Mouse (Mus musculus) kidney, embryonic 15.5 days (tissue): ENCODE results near the gene Farp1. TPM values are rescaled to one million over a fixed set of nuclear protein-coding genes. Genes with fewer than 3 reads are reported as not detected.

Experiments used
- ATAC-seq: fragments of 200-750 bp; cut with Nextera tagmentation; replicated peaks from 2 replicates; pipeline ENCODE4 v1.8.0; 2017; ENCODE audit warnings: moderate TSS enrichment; ENCODE audit not compliant: low FRiP score
- H3K27ac ChIP-seq: fragments of 300-500 bp; sonication (generic); 2 replicates; pipeline ENCODE4 v1.5.1; 2015; ENCODE audit warnings: mild to moderate bottlenecking, inconsistent platforms
- H3K27me3 ChIP-seq: fragments of 300-500 bp; sonication (generic); 2 replicates; pipeline ENCODE4 v1.6.1; 2015; ENCODE audit warnings: inconsistent platforms
- H3K36me3 ChIP-seq: fragments of 300-500 bp; sonication (generic); 2 replicates; pipeline ENCODE4 v1.6.1; 2015; ENCODE audit warnings: inconsistent platforms
- H3K4me1 ChIP-seq: fragments of 300-500 bp; sonication (generic); 2 replicates; pipeline ENCODE4 v1.6.1; 2015; ENCODE audit warnings: inconsistent platforms
- H3K4me2 ChIP-seq: fragments of 300-500 bp; sonication (generic); 2 replicates; pipeline ENCODE4 v1.6.1; 2015; ENCODE audit warnings: moderate library complexity, mild to moderate bottlenecking, inconsistent platforms
- H3K4me3 ChIP-seq: fragments of 300-500 bp; sonication (generic); replicated peaks from 2 replicates; pipeline ENCODE4 v1.5.1; 2015; ENCODE audit warnings: mild to moderate bottlenecking, inconsistent platforms
- H3K9ac ChIP-seq: fragments of 300-500 bp; sonication (generic); 2 replicates; pipeline ENCODE4 v1.6.1; 2015; ENCODE audit warnings: mild to moderate bottlenecking, inconsistent platforms
- H3K9me3 ChIP-seq: fragments of 300-500 bp; sonication (generic); replicated peaks from 2 replicates; pipeline ENCODE4 v1.6.1; 2016; ENCODE audit warnings: inconsistent platforms
- WGBS: fragments of 180-500 bp; shearing (Covaris S2); methylation state at CpG from one replicate; pipeline ENCODE4 v1.1.7; 2015; ENCODE audit warnings: mixed read lengths; 5-methylcytosine and 5-hydroxymethylcytosine counted together
- polyA plus RNA-seq: library from polyadenylated mRNA; unstranded; fragments of >200 nt; fragmentation: Nextera tagmentation; extraction: Ambion mirVana; gene quantifications from 2 replicates; pipeline ENCODE4 v1.2.1, GENCODE M21; 2015

Farp1 gene
- polyA plus RNA-seq, 1 experiment from 2014 or later, result 35.8 TPM

DNA sequence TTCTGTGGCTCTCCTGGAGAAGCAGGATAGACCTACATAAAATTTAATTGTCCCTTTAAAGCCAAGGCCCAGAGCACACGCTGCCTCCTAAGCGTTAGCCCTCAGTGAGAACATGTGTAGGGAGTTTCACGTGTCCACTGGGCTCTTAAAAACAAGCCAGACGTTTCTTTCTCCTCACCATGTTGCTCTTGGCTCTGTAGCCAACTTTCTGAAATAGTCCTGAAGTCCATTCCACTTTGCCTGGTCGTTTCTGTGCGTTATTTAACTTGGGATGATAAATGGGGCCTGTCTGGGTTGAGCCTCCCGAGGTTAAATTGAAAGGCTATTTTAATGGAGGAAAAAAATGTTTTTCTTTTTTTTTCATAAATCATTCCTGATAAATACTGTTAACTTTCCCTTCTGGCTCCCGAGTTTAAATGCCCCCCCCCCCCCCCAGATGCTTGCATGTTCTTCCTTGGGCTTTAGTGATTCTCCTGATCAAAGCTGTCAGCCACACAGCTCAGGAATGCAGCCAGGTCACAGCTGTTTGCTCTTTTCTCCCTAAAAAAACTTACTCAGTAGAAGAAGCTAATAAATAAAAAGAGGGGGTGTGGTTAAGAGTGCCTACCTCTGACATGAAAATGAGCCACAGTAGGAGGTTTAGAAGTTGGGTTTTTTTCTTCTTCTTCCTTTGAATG, 73.6 kb downstream of the Farp1 start:
- no peaks in the 10 kb centered on the region for H3K27me3 ChIP-seq
- ATAC-seq, result peak; percentile 80
- no peak overlapping the region for H3K9ac ChIP-seq
- WGBS, result 7% methylated on average over 8 of the region's 8 CpGs
- H3K4me1 ChIP-seq, result peaks cover 88% of the 10 kb centered on the region
- peak overlapping the region; percentile 36 for H3K4me2 ChIP-seq
- no peak overlapping the region for H3K4me3 ChIP-seq
- H3K36me3 ChIP-seq, result peaks cover 4% of the 10 kb centered on the region; the same call in 1 of the 2 replicates
- no peaks in the 10 kb centered on the region for H3K9me3 ChIP-seq
- H3K27ac ChIP-seq, result peak overlapping the region; percentile 93

GRCm38 (mm10) chr14:121109116-121109504, 74.1 kb downstream of the Farp1 start:
- H3K9me3 ChIP-seq, result no peaks in the 10 kb centered on the region
- no peak; the same call in 1 of the 2 replicates for ATAC-seq
- peaks cover 88% of the 10 kb centered on the region for H3K4me1 ChIP-seq
- 19% methylated on average over 9 of the region's 9 CpGs for WGBS
- no peak overlapping the region for H3K4me3 ChIP-seq
- no peaks in the 10 kb centered on the region for H3K27me3 ChIP-seq
- H3K36me3 ChIP-seq, result peaks cover 4% of the 10 kb centered on the region; the same call in 1 of the 2 replicates
- H3K4me2 ChIP-seq, result peak overlapping the region; percentile 36
- H3K9ac ChIP-seq, result no peak overlapping the region
- peak overlapping the region; percentile 93 for H3K27ac ChIP-seq

DNA sequence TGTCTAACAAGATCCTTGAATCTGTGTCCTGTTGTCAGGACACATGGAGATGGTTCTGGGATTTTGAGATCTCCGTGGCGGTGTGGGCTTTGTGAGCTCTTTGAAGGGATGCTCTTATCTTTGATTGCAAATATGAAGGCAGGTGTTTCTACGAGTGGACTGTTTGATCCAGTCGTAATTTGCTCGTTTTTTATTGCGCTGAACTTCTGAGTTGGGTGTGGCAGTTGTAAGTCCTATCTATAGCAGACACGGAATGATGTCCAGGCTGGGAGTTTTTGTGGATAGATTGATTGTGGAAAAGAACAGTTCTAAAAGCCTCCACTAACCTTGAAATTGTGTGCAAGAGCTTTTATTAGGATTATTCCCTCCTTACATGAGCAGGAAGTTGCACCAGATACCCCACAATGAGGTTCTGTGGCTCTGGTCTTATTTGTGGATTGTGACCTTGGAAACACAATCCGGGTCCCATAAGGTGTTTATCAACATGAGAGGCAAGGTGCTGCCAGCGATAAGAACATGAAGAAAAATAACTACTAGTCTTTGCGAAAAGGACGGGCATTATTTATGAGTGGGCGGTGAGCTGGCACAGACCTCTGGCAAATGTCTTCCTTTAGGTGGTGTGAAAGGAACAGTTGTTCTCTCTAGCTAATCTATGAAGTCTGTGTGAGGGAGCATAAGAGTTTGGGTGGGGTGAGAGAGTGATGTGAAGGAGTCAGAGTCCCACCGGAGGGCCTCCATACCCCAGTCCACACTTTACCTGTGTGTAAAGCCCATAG, 75.7 kb downstream of the Farp1 start:
- no peak overlapping the region for H3K4me2 ChIP-seq
- H3K27me3 ChIP-seq, result no peaks in the 10 kb centered on the region
- no peak overlapping the region for H3K4me3 ChIP-seq
- no peak overlapping the region for H3K9ac ChIP-seq
- ATAC-seq, result no peak
- peaks cover 13% of the 10 kb centered on the region; the same call in 1 of the 2 replicates for H3K36me3 ChIP-seq
- H3K9me3 ChIP-seq, result no peaks in the 10 kb centered on the region
- 66% methylated on average over 13 of the region's 13 CpGs for WGBS
- peak overlapping the region; percentile 37; the same call in 1 of the 2 replicates for H3K27ac ChIP-seq
- H3K4me1 ChIP-seq, result peaks cover 77% of the 10 kb centered on the region

DNA sequence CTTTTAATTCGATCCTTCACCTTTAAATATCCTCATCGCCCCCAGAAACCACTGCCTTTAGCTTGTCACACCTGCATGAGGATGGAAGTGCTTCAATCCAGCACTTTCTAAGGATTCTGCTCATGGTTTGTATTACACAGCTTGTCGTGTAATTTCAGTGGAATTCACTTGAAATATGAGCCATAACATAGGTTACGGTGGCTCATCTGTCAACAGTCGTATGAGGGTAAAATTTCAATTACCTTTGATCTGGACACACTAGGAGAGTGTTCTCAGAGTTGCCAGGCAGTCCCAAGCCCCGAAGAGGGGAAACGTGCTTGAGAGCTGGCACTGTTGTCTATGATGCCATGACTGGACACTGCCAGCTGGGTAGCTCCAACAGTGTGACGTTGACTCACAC, 77.1 kb downstream of the Farp1 start:
- ATAC-seq, result no peak
- H3K4me2 ChIP-seq, result no peak overlapping the region
- H3K9me3 ChIP-seq, result no peaks in the 10 kb centered on the region
- H3K27ac ChIP-seq, result no peak overlapping the region
- H3K27me3 ChIP-seq, result no peaks in the 10 kb centered on the region
- WGBS, result 59% methylated on average over 8 of the region's 8 CpGs
- peaks cover 74% of the 10 kb centered on the region for H3K4me1 ChIP-seq
- no peak overlapping the region for H3K4me3 ChIP-seq
- no peak overlapping the region for H3K9ac ChIP-seq
- H3K36me3 ChIP-seq, result peaks cover 16% of the 10 kb centered on the region; the same call in 1 of the 2 replicates

DNA sequence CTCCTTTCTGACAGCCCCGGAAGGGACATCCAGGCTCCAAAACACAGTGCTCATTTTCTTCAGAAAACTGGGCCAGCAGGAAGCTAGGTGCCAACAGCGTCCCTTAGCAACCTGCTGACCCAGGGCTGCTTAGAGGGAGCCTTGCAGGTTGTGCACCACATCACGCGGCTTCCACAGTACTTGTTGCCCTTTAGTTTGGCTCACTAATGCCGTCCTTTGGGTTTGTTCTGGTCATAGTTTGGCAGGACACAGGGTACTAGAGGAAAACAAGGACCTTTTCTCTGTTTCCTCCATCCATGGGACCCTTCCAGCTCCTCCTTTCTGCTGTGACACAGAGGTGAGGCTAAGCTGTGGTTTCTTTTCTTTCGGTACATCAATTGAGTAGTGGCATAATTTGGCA, 78.8 kb downstream of the Farp1 start:
- Histone ChIP-seq H3K27me3 (no peaks in the 10 kb centered on the region), H3K4me3 (no peak overlapping the region), H3K36me3 (peaks cover 19% of the 10 kb centered on the region; the same call in 1 of the 2 replicates), H3K9me3 (no peaks in the 10 kb centered on the region), H3K4me2 (no peak overlapping the region), H3K27ac (no peak overlapping the region), H3K4me1 (peaks cover 74% of the 10 kb centered on the region), H3K9ac (no peak overlapping the region)
- 84% methylated on average over 6 of the region's 6 CpGs for WGBS
- no peak for ATAC-seq

DNA sequence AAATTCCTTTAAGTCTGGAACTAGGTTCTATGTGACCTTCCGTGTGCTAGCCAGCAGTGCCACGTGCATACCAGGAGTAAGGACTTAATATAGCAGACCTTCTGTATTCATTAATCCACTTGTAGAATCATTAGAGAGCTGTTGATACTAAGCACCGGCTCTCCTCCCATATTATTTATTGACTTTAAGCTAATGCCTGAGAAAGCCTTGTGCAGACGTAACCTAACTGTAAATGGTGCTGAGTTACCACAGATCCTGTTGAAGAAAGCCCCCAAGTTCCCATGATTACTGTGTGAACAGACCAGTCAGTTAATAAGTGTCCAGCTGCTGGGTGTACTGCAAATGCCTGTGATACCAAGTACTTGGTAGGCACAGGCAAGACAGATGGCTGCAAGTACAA, 81.7 kb downstream of the Farp1 start:
- H3K36me3 ChIP-seq, result peaks cover 30% of the 10 kb centered on the region; the same call in 1 of the 2 replicates
- WGBS, result 61% methylated on average over 4 of the region's 4 CpGs
- H3K4me2 ChIP-seq, result no peak overlapping the region
- H3K27ac ChIP-seq, result peak overlapping the region; percentile 71
- no peaks in the 10 kb centered on the region for H3K27me3 ChIP-seq
- no peak overlapping the region for H3K9ac ChIP-seq
- ATAC-seq, result peak; percentile 83
- no peaks in the 10 kb centered on the region for H3K9me3 ChIP-seq
- H3K4me1 ChIP-seq, result peaks cover 71% of the 10 kb centered on the region
- H3K4me3 ChIP-seq, result no peak overlapping the region

- Histone ChIP-seq H3K4me3 (no peak overlapping the region), H3K9me3 (no peaks in the 10 kb centered on the region), H3K9ac (no peak overlapping the region), H3K36me3 (peaks cover 26% of the 10 kb centered on the region; the same call in 1 of the 2 replicates), H3K4me1 (peaks cover 77% of the 10 kb centered on the region), H3K4me2 (no peak overlapping the region), H3K27me3 (no peaks in the 10 kb centered on the region), H3K27ac (0 out of 2 replicates have a peak overlapping the region, but pooled peaks have one; percentile 22)
- WGBS, result 77% methylated on average over 7 of the region's 7 CpGs
- ATAC-seq, result no peak
These were observed 83.9 kb downstream of the Farp1 start for GRCm38 (mm10) chr14:121118860-121119259.

GRCm38 (mm10) chr14:121121664-121122063, 86.7 kb downstream of the Farp1 start:
- H3K27ac ChIP-seq, result peak overlapping the region; percentile 25
- peaks cover 85% of the 10 kb centered on the region for H3K4me1 ChIP-seq
- no peaks in the 10 kb centered on the region for H3K27me3 ChIP-seq
- 37% methylated on average over 3 of the region's 3 CpGs for WGBS
- 0 out of 2 replicates have a peak, but pooled peaks cover 14% of the 10 kb centered on the region for H3K36me3 ChIP-seq
- H3K4me2 ChIP-seq, result no peak overlapping the region
- H3K9ac ChIP-seq, result no peak overlapping the region
- no peak for ATAC-seq
- H3K4me3 ChIP-seq, result no peak overlapping the region
- H3K9me3 ChIP-seq, result no peaks in the 10 kb centered on the region

GRCm38 (mm10) chr14:121122852-121123251, 87.9 kb downstream of the Farp1 start:
- H3K9me3 ChIP-seq, result no peaks in the 10 kb centered on the region
- no peak overlapping the region for H3K9ac ChIP-seq
- H3K4me2 ChIP-seq, result no peak overlapping the region
- no peaks in the 10 kb centered on the region for H3K27me3 ChIP-seq
- H3K4me1 ChIP-seq, result peaks cover 85% of the 10 kb centered on the region
- H3K4me3 ChIP-seq, result no peak overlapping the region
- no peak for ATAC-seq
- peak overlapping the region; percentile 3; the same call in 1 of the 2 replicates for H3K27ac ChIP-seq
- peaks cover 19% of the 10 kb centered on the region; the same call in 1 of the 2 replicates for H3K36me3 ChIP-seq
- whole genome bisulfite sequencing, result 23% methylated on average over 2 of the region's 2 CpGs

DNA sequence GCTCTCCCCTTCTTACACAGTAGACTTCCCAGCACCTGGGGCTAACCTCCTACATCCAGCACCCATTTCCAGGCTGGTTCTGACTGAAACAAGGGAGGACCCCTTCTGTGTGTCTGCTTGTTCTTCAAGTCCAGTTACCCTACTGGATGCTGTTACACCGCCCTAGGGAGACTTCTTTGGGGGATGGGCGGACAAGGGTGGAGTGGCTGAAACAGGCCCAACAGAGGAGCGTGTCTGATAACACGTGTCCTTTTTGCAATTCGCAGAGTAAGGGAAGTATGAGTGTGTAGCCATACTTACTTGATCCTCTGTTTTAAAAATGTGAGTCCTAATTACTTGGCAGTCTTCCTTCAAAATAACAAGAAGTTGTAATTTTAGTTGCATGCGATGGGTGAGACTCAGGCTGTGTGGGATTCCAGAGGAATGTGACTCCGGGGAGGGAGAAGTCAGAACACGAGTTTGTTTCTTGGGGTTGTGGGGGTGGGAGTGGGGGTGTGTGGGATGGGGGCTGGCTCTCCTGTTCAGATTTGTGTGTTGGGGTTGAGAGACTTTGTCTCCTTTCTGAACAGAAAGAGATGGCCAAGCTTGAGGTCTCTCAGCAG, 89.5 kb downstream of the Farp1 start:
- Histone ChIP-seq H3K4me3 (no peak overlapping the region), H3K36me3 (peaks cover 9% of the 10 kb centered on the region; the same call in 1 of the 2 replicates), H3K27ac (peak overlapping the region; percentile 64), H3K4me1 (peaks cover 85% of the 10 kb centered on the region), H3K9ac (no peak overlapping the region), H3K4me2 (no peak overlapping the region), H3K9me3 (no peaks in the 10 kb centered on the region), H3K27me3 (no peaks in the 10 kb centered on the region)
- no peak for ATAC-seq
- 67% methylated on average over 8 of the region's 8 CpGs for WGBS

DNA sequence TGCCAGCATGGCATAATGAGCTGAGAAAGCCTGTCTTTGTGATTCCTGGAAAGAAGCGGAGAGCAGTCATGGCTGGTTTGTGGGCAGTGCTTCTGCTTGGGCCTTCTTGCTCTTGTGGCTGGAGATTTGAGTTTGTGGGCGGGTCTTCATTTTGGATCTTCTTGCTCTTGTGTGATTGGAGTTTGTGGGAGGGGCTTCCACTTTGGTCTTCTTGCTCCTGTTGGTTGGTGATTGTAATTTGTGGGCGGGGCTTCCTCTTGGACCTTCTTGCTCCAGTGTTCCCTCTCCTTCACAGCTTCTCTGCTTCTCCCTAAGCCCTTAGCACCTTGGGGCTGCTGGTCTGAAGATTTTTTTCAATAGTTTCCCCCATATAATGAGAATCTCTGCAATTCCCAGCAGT, 90.7 kb downstream of the Farp1 start:
- H3K4me1 ChIP-seq, result peaks cover 83% of the 10 kb centered on the region
- H3K9ac ChIP-seq, result no peak overlapping the region
- 94% methylated on average over 3 of the region's 3 CpGs for WGBS
- H3K27me3 ChIP-seq, result no peaks in the 10 kb centered on the region
- H3K27ac ChIP-seq, result no peak overlapping the region
- no peak for ATAC-seq
- H3K9me3 ChIP-seq, result no peaks in the 10 kb centered on the region
- no peak overlapping the region for H3K4me3 ChIP-seq
- no peak overlapping the region for H3K4me2 ChIP-seq
- peaks cover 5% of the 10 kb centered on the region; the same call in 1 of the 2 replicates for H3K36me3 ChIP-seq

DNA sequence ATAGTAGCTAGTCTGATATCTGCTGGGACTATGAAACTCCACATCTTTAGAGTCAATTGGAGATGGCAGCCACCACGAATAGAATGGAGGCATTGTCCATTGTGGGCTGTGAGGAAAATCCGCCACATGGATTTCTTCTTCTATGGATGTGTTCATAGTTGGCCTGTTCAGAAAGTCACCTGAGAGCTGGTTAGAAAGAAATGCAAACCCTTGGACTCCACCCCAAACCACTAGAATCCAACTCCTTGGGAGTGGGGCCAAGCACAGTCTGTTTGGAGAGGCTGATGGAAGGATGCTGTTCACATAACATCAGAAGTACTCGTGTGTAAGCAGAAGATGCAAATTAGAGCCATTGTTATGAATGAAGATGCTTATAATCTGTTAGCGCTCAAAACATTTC, 91.3 kb downstream of the Farp1 start:
- no peak overlapping the region for H3K4me3 ChIP-seq
- H3K27ac ChIP-seq, result no peak overlapping the region
- no peak overlapping the region for H3K9ac ChIP-seq
- peaks cover 87% of the 10 kb centered on the region for H3K4me1 ChIP-seq
- 91% methylated on average over 4 of the region's 4 CpGs for whole genome bisulfite sequencing
- no peak overlapping the region for H3K4me2 ChIP-seq
- no peak for ATAC-seq
- peaks cover 5% of the 10 kb centered on the region; the same call in 1 of the 2 replicates for H3K36me3 ChIP-seq
- H3K9me3 ChIP-seq, result no peaks in the 10 kb centered on the region
- no peaks in the 10 kb centered on the region for H3K27me3 ChIP-seq
